Mouse (Mus musculus) limb, embryonic 12.5 days (tissue): ENCODE results near the gene Prmt3. TPM values are rescaled to one million over a fixed set of nuclear protein-coding genes. Genes with fewer than 3 reads are reported as not detected.

Experiments
- ATAC-seq: fragments of 200-750 bp; cut with Nextera tagmentation; 2 replicates; pipeline ENCODE4 v1.8.0; 2017; ENCODE audit warnings: low read depth, moderate TSS enrichment; ENCODE audit not compliant: insufficient number of reproducible peaks, insufficient read depth, low FRiP score, low TSS enrichment
- H3K27ac ChIP-seq: fragments of 300-500 bp; sonication (generic); 2 replicates; pipeline ENCODE4 v1.5.1; 2016; ENCODE audit warnings: mild to moderate bottlenecking, moderate library complexity
- H3K27me3 ChIP-seq: fragments of 300-500 bp; sonication (generic); 2 replicates; pipeline ENCODE4 v1.6.1; 2016; ENCODE audit warnings: mild to moderate bottlenecking, moderate library complexity
- H3K36me3 ChIP-seq: fragments of 300-500 bp; sonication (generic); 2 replicates; pipeline ENCODE4 v1.6.1; 2016; ENCODE audit warnings: mild to moderate bottlenecking, moderate library complexity
- H3K4me1 ChIP-seq: fragments of 300-500 bp; sonication (generic); replicated peaks from 2 replicates; pipeline ENCODE4 v1.6.1; 2016
- H3K4me2 ChIP-seq: fragments of 300-500 bp; sonication (generic); 2 replicates; pipeline ENCODE4 v1.6.1; 2016; ENCODE audit warnings: mild to moderate bottlenecking, moderate library complexity
- H3K4me3 ChIP-seq: fragments of 300-500 bp; sonication (generic); replicated peaks from 2 replicates; pipeline ENCODE4 v1.5.1; 2016; ENCODE audit warnings: mild to moderate bottlenecking
- H3K9ac ChIP-seq: fragments of 300-500 bp; sonication (generic); replicated peaks from 2 replicates; pipeline ENCODE4 v1.6.1; 2016; ENCODE audit warnings: mild to moderate bottlenecking, moderate library complexity
- H3K9me3 ChIP-seq: fragments of 300-500 bp; sonication (generic); 2 replicates; pipeline ENCODE4 v1.6.1; 2016; ENCODE audit warnings: mild to moderate bottlenecking, moderate library complexity
- WGBS: fragments of 180-500 bp; shearing (Covaris S2); methylation state at CpG from one replicate; pipeline ENCODE4 v1.1.7; 2016; 5-methylcytosine and 5-hydroxymethylcytosine counted together
- polyA plus RNA-seq: library from polyadenylated mRNA; unstranded; fragments of >200 nt; fragmentation: Nextera tagmentation; extraction: Ambion mirVana; gene quantifications from 2 replicates; pipeline ENCODE4 v1.2.1, GENCODE M21; 2016

Prmt3 gene
- polyA plus RNA-seq, 1 experiment from 2014 or later = 55.3 TPM

DNA sequence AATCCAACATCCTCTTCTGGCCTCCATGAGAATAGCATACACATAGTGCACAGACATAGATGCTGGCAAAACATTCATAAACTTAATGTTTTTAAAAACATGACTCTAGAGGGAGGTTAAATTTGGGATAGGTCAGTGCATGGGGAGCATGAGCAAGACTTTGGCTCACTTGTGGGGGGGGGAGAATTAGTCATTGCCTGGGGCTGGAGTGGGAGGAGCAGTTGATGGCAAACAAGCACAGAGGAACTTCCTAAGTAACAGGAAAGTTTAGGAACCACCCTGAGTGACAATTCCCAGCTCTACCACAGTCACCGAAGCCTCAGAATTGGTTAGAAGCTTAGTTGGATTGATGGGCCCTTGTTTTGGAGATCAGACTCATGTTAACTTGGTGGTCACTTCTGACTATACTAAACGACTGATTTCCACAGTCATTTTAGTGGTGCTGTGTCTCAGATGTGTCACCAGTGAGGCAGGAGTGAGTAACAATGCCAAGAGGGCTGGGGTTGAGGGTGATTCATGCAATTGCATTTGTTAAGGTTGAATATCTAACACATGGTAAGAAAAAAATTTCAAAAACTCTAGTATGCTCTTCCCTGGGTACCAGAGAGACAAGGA lies 109.7 kb downstream of the Prmt3 start:
- Histone ChIP-seq H3K4me3 (no peak overlapping the region), H3K27me3 (no peaks in the 10 kb centered on the region), H3K9me3 (no peaks in the 10 kb centered on the region), H3K36me3 (no peaks in the 10 kb centered on the region), H3K27ac (no peak overlapping the region), H3K4me1 (peaks cover 3% of the 10 kb centered on the region), H3K9ac (no peak overlapping the region), H3K4me2 (no peak overlapping the region)
- ATAC-seq = no peak
- 72% methylated on average over 2 of the region's 2 CpGs for WGBS

- Histone ChIP-seq H3K4me2 (no peak overlapping the region), H3K36me3 (no peaks in the 10 kb centered on the region), H3K27me3 (0 out of 2 replicates have a peak, but pooled peaks cover 4% of the 10 kb centered on the region), H3K27ac (no peak overlapping the region), H3K4me1 (no peaks in the 10 kb centered on the region), H3K9me3 (no peaks in the 10 kb centered on the region), H3K9ac (no peak overlapping the region), H3K4me3 (no peak overlapping the region)
- WGBS = 72% methylated on average over 2 of the region's 2 CpGs
- no peak for ATAC-seq
Measured at GRCm38 (mm10) chr7:49894786-49895185, 116.6 kb downstream of the Prmt3 start.

DNA sequence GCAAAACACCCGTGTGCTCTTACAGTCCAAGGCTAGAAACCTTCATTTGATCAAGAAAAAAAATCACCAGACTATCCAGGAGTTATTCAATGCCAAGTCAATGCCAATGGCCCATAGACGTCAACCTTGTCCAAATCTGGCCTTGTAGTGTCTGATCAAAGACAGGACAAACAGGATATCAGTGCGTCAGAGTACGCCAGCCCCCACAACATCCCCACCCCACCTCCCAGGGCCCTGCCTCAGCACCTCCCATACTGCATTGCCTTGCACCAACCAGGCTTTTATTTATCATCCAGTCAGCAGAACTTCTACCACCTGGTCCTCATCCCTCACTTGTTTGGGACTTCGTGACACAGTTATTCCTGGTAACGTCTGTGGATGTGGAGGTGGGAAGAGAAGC lies 117.2 kb downstream of the Prmt3 start:
- Histone ChIP-seq H3K4me1 (no peaks in the 10 kb centered on the region), H3K27me3 (0 out of 2 replicates have a peak, but pooled peaks cover 4% of the 10 kb centered on the region), H3K9me3 (no peaks in the 10 kb centered on the region), H3K36me3 (no peaks in the 10 kb centered on the region), H3K27ac (no peak overlapping the region), H3K4me2 (no peak overlapping the region), H3K9ac (no peak overlapping the region), H3K4me3 (no peak overlapping the region)
- WGBS = 72% methylated on average over 6 of the region's 6 CpGs
- no peak for ATAC-seq

GRCm38 (mm10) chr7:49902003-49902552 lies 123.9 kb downstream of the Prmt3 start:
- WGBS = 42% methylated on average over 9 of the region's 9 CpGs

DNA sequence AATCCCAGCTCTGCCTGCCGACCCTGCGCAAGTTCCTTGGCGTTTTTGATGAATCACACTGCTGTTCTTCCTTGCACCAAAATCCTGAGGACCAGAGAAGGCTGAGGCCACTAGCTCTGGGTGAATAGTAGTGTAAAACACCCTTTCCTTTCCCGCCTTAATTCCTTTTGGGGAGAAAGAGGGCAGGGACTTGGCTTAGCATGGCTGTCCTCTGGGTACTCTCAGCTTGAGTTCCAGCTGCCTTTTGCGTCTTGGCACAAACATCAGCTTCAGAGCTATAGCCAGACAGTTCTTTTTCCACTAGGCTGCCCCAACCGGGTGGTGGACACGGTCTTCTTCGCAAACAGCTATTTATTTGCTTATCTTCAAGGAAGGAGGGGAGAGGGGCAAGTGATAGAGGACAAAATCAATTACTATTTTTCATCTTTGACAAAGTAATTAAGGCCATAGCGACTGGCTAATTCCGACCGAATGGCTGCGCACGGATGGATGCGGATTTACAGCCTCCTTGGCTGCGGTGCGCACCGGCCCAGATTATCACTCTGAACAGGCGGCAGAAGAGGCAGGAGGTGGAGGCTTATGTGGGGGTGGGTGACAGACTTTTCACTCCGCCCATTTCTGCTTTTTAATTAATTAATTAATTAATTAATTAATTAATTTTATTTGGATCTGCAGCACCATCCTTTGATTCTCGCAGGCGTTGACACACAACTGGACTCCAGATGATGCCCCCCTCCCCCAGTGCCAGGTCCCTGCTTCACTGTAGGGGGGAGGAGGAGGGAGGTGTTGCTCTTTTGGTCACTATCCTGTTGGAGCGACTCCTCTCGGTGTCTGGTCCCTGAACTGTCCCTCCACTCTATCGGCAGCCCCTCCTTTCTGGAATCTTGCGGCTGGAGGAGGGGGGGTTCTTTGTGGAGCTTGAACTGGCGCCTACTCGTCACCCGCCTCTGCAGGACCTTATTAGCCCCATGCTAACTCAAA lies 129.3 kb downstream of the Prmt3 start:
- peaks cover 6% of the 10 kb centered on the region; the same call in 1 of the 2 replicates for H3K4me1 ChIP-seq
- no peak overlapping the region for H3K4me2 ChIP-seq
- H3K9ac ChIP-seq = no peak overlapping the region
- H3K27me3 ChIP-seq = peaks cover 98% of the 10 kb centered on the region
- no peak overlapping the region for H3K27ac ChIP-seq
- no peaks in the 10 kb centered on the region for H3K36me3 ChIP-seq
- no peak for ATAC-seq
- no peaks in the 10 kb centered on the region for H3K9me3 ChIP-seq
- no peak overlapping the region for H3K4me3 ChIP-seq
- under 1% methylated on average over 28 of the region's 28 CpGs for WGBS

More at GRCm38 (mm10) chr7:49902003-49902552, 123.9 kb downstream of the Prmt3 start:
- Histone ChIP-seq H3K4me2 (no peak overlapping the region), H3K4me1 (no peaks in the 10 kb centered on the region), H3K27ac (no peak overlapping the region), H3K36me3 (no peaks in the 10 kb centered on the region), H3K27me3 (peaks cover 44% of the 10 kb centered on the region), H3K9me3 (no peaks in the 10 kb centered on the region), H3K4me3 (no peak overlapping the region), H3K9ac (no peak overlapping the region)
- ATAC-seq = no peak

Other genes starting within 250 kb of the Prmt3 start
- gene Dbx1, start 141.5 kb upstream of the Prmt3 start, polyA plus RNA-seq = 0.26 and 0.31 TPM in 2 replicates
- 3.5 and 5.6 TPM in 2 replicates for gene Htatip2, start 19.2 kb upstream of the Prmt3 start, polyA plus RNA-seq
- gene Slc6a5, start 131.8 kb downstream of the Prmt3 start, polyA plus RNA-seq = not detected in 2 replicates
- 2.0 and 2.6 TPM in 2 replicates for gene Nell1, start 196.5 kb downstream of the Prmt3 start, polyA plus RNA-seq